Mouse (Mus musculus) heart, embryonic 16.5 days (tissue): ENCODE data around the gene Dhdds. TPM values are rescaled to one million over a fixed set of nuclear protein-coding genes. Genes with fewer than 3 reads are reported as not detected.

Experiments used
- ATAC-seq: fragments of 200-750 bp; cut with Nextera tagmentation; replicated peaks from 2 replicates; pipeline ENCODE4 v1.8.0; 2017; ENCODE audit warnings: moderate number of reproducible peaks; ENCODE audit not compliant: insufficient read depth, low FRiP score; ENCODE audit errors: extremely low read depth
- H3K27ac ChIP-seq: fragments of 300-500 bp; sonication (generic); 2 replicates; pipeline ENCODE4 v1.5.1; 2014; ENCODE audit warnings: mild to moderate bottlenecking, low read length, control low read depth, moderate library complexity
- H3K27me3 ChIP-seq: fragments of 300-500 bp; sonication (generic); 2 replicates; pipeline ENCODE4 v1.6.1; 2014; ENCODE audit warnings: low read length, mixed read lengths; ENCODE audit not compliant: control insufficient read depth, insufficient read depth
- H3K36me3 ChIP-seq: fragments of 300-500 bp; sonication (generic); 2 replicates; pipeline ENCODE4 v1.6.1; 2014; ENCODE audit not compliant: control insufficient read depth, insufficient read depth
- H3K4me1 ChIP-seq: fragments of 300-500 bp; sonication (generic); 2 replicates; pipeline ENCODE4 v1.6.1; 2014; ENCODE audit warnings: low read length, mixed read lengths; ENCODE audit not compliant: control insufficient read depth, insufficient read depth
- H3K4me2 ChIP-seq: fragments of 300-500 bp; sonication (generic); 2 replicates; pipeline ENCODE4 v1.6.1; 2014; ENCODE audit warnings: low read depth, mild to moderate bottlenecking, control low read depth, low read length
- H3K4me3 ChIP-seq: fragments of 300-500 bp; sonication (generic); 2 replicates; pipeline ENCODE4 v1.5.1; 2014; ENCODE audit warnings: mild to moderate bottlenecking, control low read depth, low read length
- H3K9ac ChIP-seq: fragments of 300-500 bp; sonication (generic); 2 replicates; pipeline ENCODE4 v1.6.1; 2014; ENCODE audit warnings: low read length, control low read depth
- H3K9me3 ChIP-seq: fragments of 300-500 bp; sonication (generic); replicated peaks from 2 replicates; pipeline ENCODE4 v1.6.1; 2016; ENCODE audit warnings: low read length; ENCODE audit not compliant: control insufficient read depth
- WGBS: fragments of 180-500 bp; shearing (Covaris S2); extraction: QIAGEN DNeasy Blood & Tissue Kit; methylation state at CpG from one replicate; pipeline ENCODE4 v1.1.7; 2014; 5-methylcytosine and 5-hydroxymethylcytosine counted together
- polyA plus RNA-seq: library from polyadenylated mRNA; unstranded; fragments of >200 nt; fragmentation: Nextera tagmentation; extraction: Ambion mirVana; gene quantifications from 2 replicates; pipeline ENCODE4 v1.2.1, GENCODE M21; 2015

The Dhdds gene
- polyA plus RNA-seq, 1 experiment from 2014 or later, result 33.6 TPM

DNA sequence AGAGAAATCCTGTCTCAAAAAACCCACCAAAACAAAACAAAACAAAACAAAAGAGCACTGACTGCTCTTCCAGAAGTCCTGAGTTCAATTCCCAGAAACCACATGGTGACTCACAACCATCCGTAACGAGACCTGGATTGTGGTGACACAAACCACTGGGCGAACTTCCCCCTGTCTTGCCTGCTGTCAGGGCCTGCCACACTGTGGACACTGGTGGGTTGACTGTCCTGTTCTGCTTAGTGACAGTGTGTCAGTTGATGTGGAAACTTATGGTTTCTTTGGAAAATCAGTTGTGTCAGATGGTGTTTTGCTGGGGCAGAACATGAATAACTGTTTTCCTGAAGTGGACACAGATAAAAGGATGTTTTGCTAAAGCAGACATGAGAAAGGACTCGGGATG is 58.0 kb downstream of the Dhdds start:
- no peak for ATAC-seq
- Histone ChIP-seq H3K4me2 (no peak overlapping the region), H3K36me3 (no peaks in the 10 kb centered on the region), H3K9me3 (peaks cover 4% of the 10 kb centered on the region), H3K4me3 (no peak overlapping the region), H3K9ac (no peak overlapping the region), H3K27me3 (no peaks in the 10 kb centered on the region), H3K27ac (no peak overlapping the region), H3K4me1 (peaks cover 8% of the 10 kb centered on the region)
- WGBS, result 88% methylated on average over 4 of the region's 4 CpGs

DNA sequence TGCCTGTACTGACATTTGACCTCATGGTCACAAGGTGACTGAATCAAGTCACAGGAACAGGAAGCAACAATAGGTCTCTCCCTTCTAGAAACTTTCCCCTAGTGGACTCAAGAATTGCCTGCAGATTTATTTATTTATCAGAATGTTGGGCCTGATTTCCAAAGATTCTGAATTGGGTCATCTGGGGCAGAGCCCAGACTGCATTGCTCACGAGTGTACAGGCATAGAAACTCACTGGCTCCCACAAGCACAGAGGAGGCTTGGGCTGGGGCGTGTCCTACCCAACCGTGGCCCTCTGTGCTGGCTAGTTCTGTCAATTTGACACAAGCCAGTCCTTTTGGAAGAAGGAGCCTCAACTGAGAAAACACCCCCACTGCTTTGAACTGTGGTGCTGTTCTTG is 59.1 kb downstream of the Dhdds start:
- WGBS, result 16% methylated on average over 3 of the region's 3 CpGs
- Histone ChIP-seq H3K9me3 (peaks cover 4% of the 10 kb centered on the region), H3K27me3 (no peaks in the 10 kb centered on the region), H3K27ac (no peak overlapping the region), H3K9ac (no peak overlapping the region), H3K4me3 (no peak overlapping the region), H3K4me2 (no peak overlapping the region), H3K4me1 (peaks cover 10% of the 10 kb centered on the region), H3K36me3 (no peaks in the 10 kb centered on the region)
- no peak for ATAC-seq

DNA sequence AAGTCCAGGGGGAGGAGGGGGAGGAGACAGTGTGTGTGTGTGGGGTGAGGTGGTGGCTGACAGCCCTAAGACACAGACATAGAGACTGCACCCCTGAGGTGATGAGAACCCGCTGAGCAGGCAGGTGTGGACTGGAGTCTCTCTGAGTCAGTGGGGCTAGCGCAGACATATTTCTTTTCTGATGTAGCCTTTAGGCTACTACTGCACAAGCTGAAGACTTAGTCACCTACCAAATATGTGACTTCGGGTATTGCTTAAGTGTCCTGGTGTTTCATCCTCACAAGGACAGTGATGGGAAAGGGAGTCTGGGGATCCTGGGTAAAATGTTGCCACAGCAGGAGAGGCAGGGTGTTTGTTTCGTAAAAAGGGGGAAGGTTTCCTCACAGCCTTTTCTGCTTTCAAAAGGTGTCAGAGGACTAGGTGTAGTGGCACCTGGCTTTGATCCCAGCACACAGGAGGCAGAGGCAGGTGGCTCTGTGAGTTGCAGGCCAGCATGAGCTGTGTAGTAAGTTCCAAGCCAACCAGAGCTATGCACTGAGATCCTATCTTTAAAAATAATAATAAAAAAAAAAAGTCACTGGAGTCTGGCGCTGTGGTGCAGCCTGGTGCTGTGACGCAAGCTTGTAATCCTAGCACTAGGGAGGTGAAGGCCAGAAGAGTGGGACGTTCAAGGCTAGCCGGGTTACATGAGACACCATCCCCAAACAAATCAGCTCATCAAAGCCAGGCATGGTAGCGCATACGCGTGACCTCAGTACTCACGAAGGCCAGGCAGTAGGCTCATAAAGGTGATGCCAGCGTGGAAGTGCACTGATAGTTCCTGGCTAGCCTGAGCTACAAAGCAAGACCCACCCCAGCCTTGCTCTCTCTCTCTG is 60.1 kb downstream of the Dhdds start:
- Histone ChIP-seq H3K27me3 (no peaks in the 10 kb centered on the region), H3K4me2 (no peak overlapping the region), H3K4me3 (no peak overlapping the region), H3K27ac (no peak overlapping the region), H3K36me3 (no peaks in the 10 kb centered on the region), H3K9ac (no peak overlapping the region), H3K9me3 (no peaks in the 10 kb centered on the region), H3K4me1 (peaks cover 10% of the 10 kb centered on the region)
- 77% methylated on average over 13 of the region's 13 CpGs for WGBS
- ATAC-seq, result no peak

DNA sequence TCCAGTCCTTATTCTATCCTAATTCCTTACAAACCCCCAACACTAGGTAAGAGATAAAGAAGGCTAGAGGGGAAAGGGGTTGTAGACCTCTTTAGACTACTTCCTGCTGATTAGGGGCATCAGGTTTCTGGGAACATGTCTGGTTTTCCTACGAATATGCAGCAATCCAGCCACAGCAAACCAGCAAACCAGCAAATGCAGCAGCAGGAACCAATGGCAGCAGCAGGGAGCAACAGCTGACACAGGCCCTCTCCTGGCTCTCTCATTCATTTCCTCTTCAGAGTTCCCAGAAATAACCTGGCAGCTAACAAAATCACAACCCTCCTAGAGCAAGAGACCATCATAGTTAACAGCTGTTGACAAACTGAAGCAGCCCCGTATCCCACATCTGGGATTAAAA is 62.6 kb downstream of the Dhdds start:
- 27% methylated on average over 2 of the region's 2 CpGs for WGBS
- no peak for ATAC-seq
- Histone ChIP-seq H3K4me3 (no peak overlapping the region), H3K4me1 (peaks cover 10% of the 10 kb centered on the region), H3K27me3 (no peaks in the 10 kb centered on the region), H3K36me3 (no peaks in the 10 kb centered on the region), H3K9me3 (no peaks in the 10 kb centered on the region), H3K9ac (no peak overlapping the region), H3K4me2 (no peak overlapping the region), H3K27ac (no peak overlapping the region)

DNA sequence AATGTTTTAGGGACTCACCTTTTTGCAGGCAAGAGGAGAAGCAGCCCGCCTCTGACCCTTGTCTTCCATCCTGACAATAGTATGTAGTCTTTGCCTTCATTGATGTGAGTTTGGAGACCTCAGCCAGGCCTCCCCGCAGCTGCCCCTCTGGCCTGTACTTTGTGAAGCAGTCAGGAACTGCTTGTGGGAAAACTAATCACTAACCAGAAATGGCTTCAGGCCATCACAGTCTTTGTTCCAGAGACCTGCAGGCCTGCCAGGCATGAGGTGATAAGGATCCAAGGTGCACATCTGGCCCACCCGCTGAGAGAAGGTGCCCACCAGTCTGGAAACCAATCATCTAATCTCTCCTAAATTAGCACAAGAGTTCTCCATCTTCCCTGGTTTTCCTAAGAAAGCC is 68.9 kb downstream of the Dhdds start:
- WGBS, result 70% methylated on average over 3 of the region's 3 CpGs
- H3K4me2 ChIP-seq, result no peak overlapping the region
- no peak overlapping the region for H3K27ac ChIP-seq
- H3K36me3 ChIP-seq, result no peaks in the 10 kb centered on the region
- no peak overlapping the region for H3K4me3 ChIP-seq
- ATAC-seq, result no peak
- no peak overlapping the region for H3K9ac ChIP-seq
- H3K9me3 ChIP-seq, result no peaks in the 10 kb centered on the region
- H3K27me3 ChIP-seq, result no peaks in the 10 kb centered on the region
- peaks cover 2% of the 10 kb centered on the region for H3K4me1 ChIP-seq

DNA sequence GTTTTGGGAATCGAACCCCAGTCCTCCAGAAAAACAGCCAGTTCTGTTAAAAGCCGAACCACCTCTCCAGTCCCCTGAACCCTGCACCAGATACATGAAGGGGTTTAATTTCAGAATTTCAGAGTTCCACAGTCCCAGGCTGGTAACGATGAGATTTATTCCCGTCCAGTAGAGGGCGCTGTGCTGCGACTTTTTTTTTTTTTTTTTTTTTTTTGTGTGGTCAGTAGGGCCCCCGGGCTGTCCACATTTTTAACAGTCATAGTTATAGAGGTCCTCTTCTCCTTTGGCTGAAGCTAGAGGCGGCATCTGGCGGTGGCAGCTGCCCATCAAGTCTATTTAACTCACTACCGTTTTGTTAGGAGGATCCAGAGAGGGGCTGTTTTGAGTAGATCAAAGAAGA is 69.4 kb downstream of the Dhdds start:
- Histone ChIP-seq H3K4me2 (no peak overlapping the region), H3K4me1 (peaks cover 2% of the 10 kb centered on the region), H3K9me3 (no peaks in the 10 kb centered on the region), H3K27ac (no peak overlapping the region), H3K9ac (no peak overlapping the region), H3K27me3 (no peaks in the 10 kb centered on the region), H3K36me3 (no peaks in the 10 kb centered on the region), H3K4me3 (no peak overlapping the region)
- 19% methylated on average over 10 of the region's 10 CpGs for WGBS
- no peak; the same call in 1 of the 2 replicates for ATAC-seq

DNA sequence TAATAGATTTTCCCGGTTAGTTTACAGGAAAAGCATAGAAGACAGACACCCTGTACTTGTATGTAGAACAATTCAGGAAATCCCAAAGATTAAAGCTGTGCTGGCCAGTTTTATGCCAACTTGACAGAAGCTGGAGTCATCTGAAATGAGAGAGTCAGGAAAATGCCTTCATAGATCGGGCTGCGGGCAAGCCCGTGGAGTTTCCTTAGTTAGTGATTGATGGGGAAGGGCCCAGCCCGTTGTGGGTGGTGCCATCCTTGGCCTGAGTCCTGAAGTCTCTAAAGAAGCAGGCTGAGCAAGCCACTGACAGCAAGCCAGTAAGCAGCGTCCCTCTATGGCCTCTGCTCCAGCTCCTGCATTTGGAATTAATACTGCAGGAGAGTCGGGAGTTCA is 71.4 kb downstream of the Dhdds start:
- WGBS, result 27% methylated on average over 7 of the region's 7 CpGs
- no peaks in the 10 kb centered on the region for H3K9me3 ChIP-seq
- H3K4me2 ChIP-seq, result peak overlapping the region; percentile 42
- H3K27ac ChIP-seq, result peak overlapping the region; percentile 77
- H3K4me1 ChIP-seq, result peaks cover 2% of the 10 kb centered on the region
- 0 out of 2 replicates have a peak, but pooled peaks have one; percentile 15 for ATAC-seq
- no peaks in the 10 kb centered on the region for H3K27me3 ChIP-seq
- H3K9ac ChIP-seq, result peak overlapping the region; percentile 40; the same call in 1 of the 2 replicates
- H3K4me3 ChIP-seq, result peak overlapping the region; percentile 11; the same call in 1 of the 2 replicates
- H3K36me3 ChIP-seq, result no peaks in the 10 kb centered on the region

DNA sequence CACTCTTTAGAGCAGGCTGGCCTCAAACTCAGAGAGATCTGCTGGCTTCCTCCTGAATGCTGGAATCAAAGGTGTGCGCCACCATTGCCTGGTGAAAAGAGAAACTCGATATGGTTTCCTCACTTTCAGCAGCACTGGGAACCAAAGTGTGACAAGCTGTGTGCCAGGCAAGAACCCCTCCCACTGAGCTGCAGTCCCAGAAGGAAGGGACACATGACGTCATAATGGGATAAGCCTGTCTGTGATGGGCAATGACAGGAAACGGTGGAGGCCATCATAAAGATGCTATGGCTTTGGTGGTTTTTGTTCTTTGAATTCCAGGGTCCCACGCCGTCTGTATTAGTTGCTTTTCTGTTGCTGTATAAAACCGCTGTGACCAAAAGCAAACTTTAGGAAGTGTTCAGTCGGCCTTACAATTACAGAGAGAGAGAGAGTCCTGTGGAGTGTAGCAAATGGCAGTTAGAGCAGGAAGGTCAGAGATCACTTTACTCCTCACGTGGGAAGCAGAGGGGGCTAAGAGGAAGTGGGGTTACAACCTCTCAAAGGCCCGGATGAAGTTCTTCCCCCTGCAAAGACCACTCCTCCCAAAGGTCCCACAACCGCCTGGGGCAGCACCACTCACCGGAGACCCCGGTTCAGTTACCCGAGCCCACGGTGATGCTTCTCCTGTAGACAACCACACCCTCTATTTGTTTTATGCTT is 72.0 kb downstream of the Dhdds start:
- Histone ChIP-seq H3K9ac (peak overlapping the region; percentile 40; the same call in 1 of the 2 replicates), H3K36me3 (no peaks in the 10 kb centered on the region), H3K9me3 (no peaks in the 10 kb centered on the region), H3K27me3 (no peaks in the 10 kb centered on the region), H3K27ac (peak overlapping the region; percentile 77), H3K4me1 (peaks cover 2% of the 10 kb centered on the region), H3K4me3 (peak overlapping the region; percentile 11; the same call in 1 of the 2 replicates), H3K4me2 (peak overlapping the region; percentile 42)
- 0 out of 2 replicates have a peak, but pooled peaks have one; percentile 52 for ATAC-seq
- 40% methylated on average over 15 of the region's 15 CpGs for WGBS

DNA sequence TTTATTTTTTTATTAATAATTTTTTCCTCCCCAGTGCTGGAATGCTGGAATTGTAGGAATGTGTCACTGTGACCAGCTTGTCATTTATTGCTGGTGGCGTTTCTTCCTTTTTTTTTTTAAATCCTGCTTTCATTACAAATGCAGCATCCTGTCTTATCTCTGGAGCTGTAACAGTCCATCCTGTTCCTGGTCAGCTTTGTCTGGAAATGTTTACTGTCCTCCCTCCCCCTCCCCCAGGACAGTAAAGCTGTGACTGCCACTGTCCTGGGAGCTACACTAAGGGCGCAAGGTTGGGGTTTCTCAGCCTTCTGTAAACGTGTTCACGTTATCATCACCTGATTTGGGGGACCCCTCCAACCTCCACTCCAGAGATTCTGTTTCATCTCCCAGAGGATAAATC is 75.5 kb downstream of the Dhdds start:
- Histone ChIP-seq H3K4me1 (peaks cover 2% of the 10 kb centered on the region; the same call in 1 of the 2 replicates), H3K9ac (no peak overlapping the region), H3K4me2 (no peak overlapping the region), H3K27me3 (no peaks in the 10 kb centered on the region), H3K9me3 (no peaks in the 10 kb centered on the region), H3K27ac (peak overlapping the region; percentile 25), H3K36me3 (no peaks in the 10 kb centered on the region), H3K4me3 (no peak overlapping the region)
- peak; percentile 58; the same call in 1 of the 2 replicates for ATAC-seq
- 49% methylated on average over 4 of the region's 4 CpGs for WGBS
